Mouse (Mus musculus) limb, embryonic 11.5 days (tissue): ENCODE results near the gene Vwc2. TPM values are rescaled to one million over a fixed set of nuclear protein-coding genes. Genes with fewer than 3 reads are reported as not detected.

Source experiments
- ATAC-seq: fragments of 200-750 bp; cut with Nextera tagmentation; 2 replicates; pipeline ENCODE4 v1.8.0; 2017; ENCODE audit warnings: low read depth; ENCODE audit not compliant: insufficient number of reproducible peaks, low FRiP score, low TSS enrichment
- DNase-seq: peaks from one replicate; pipeline ENCODE4 v3.0.0-alpha.2; 2015; ENCODE audit warnings: low spot score
- H3K27ac ChIP-seq: fragments of 300-500 bp; sonication (generic); replicated peaks from 2 replicates; pipeline ENCODE4 v1.5.1; 2014; ENCODE audit warnings: low read depth, mild to moderate bottlenecking, low read length
- H3K27me3 ChIP-seq: fragments of 300-500 bp; sonication (generic); 2 replicates; pipeline ENCODE4 v1.6.1; 2014; ENCODE audit warnings: mild to moderate bottlenecking, low read length, mixed read lengths; ENCODE audit not compliant: control insufficient read depth, insufficient read depth
- H3K36me3 ChIP-seq: fragments of 300-500 bp; sonication (generic); 2 replicates; pipeline ENCODE4 v1.6.1; 2014; ENCODE audit warnings: mild to moderate bottlenecking, low read length, moderate library complexity, mixed read lengths; ENCODE audit not compliant: control insufficient read depth, insufficient read depth
- H3K4me1 ChIP-seq: fragments of 300-500 bp; sonication (generic); 2 replicates; pipeline ENCODE4 v1.6.1; 2014; ENCODE audit warnings: low read length, mixed read lengths; ENCODE audit not compliant: control insufficient read depth, insufficient read depth
- H3K4me2 ChIP-seq: fragments of 300-500 bp; sonication (generic); 2 replicates; pipeline ENCODE4 v1.6.1; 2014; ENCODE audit warnings: low read depth, mild to moderate bottlenecking, moderate library complexity; ENCODE audit not compliant: severe bottlenecking
- H3K4me3 ChIP-seq: fragments of 300-500 bp; sonication (generic); 2 replicates; pipeline ENCODE4 v1.5.1; 2014; ENCODE audit warnings: low read depth, low read length
- H3K9ac ChIP-seq: fragments of 300-500 bp; sonication (generic); 2 replicates; pipeline ENCODE4 v1.6.1; 2014; ENCODE audit warnings: mild to moderate bottlenecking, low read length
- H3K9me3 ChIP-seq: fragments of 300-500 bp; sonication (generic); 2 replicates; pipeline ENCODE4 v1.6.1; 2016; ENCODE audit warnings: low read length; ENCODE audit not compliant: control insufficient read depth
- WGBS: fragments of 180-500 bp; shearing (Covaris S2); extraction: QIAGEN DNeasy Blood & Tissue Kit; methylation state at CpG from one replicate; pipeline ENCODE4 v1.1.7; 2014; 5-methylcytosine and 5-hydroxymethylcytosine counted together
- polyA plus RNA-seq: library from polyadenylated mRNA; unstranded; fragments of >200 nt; fragmentation: Nextera tagmentation; extraction: Ambion mirVana; gene quantifications from 2 replicates; pipeline ENCODE4 v1.2.1, GENCODE M21; 2014

The Vwc2 gene
- polyA plus RNA-seq: 0.31 and 0.32 TPM in 2 replicates

DNA sequence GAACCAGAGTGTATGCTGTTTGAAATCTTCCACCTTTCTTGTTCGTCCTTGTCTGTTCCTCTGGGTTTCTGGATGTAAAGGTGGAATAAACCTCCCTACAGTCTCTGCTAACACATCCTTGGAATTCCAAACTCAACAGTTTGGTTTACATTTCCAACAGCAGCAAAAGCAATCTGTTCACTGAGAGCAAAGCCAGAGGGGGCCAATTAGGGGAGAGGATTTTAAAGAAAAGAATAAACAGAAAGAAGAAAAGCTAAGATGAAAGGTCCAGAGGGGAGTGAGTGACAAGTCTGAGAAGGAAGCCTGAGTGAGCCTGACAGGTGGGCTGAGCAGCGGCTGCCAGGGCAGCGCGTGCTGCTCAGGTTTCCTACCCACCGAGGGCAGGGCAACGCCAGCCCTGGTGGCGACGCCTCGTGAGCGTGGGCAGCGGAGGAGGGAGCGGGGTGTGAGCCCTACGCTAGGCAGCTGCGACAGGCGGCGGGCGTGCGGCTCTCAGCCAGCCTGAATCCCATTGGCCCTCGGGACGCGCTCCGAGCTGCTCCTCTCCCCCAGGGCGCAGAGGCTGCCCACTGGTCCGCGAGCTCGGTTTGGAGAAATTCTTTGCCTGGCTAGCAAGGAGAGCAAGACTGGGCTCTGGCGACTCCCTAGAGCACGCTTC, at the start of gene Vwc2:
Gene Vwc2, plus strand, starts transcription at position 648 of the 658 bp plus-strand sequence.
- peaks cover 4% of the 10 kb centered on the region; the same call in 1 of the 2 replicates for H3K4me1 ChIP-seq
- H3K36me3 ChIP-seq: no peaks in the 10 kb centered on the region
- under 1% methylated on average over 28 of the region's 28 CpGs for WGBS
- H3K4me2 ChIP-seq: peak within 1 kb of the TSS; percentile 40
- H3K27ac ChIP-seq: no peak within 1 kb of the TSS
- ATAC-seq: peak; percentile 41; the same call in 1 of the 2 replicates
- DNase-seq: peak; percentile 56
- H3K9ac ChIP-seq: no peak within 1 kb of the TSS
- H3K9me3 ChIP-seq: no peaks in the 10 kb centered on the region
- H3K27me3 ChIP-seq: peaks cover 40% of the 10 kb centered on the region
- peak within 1 kb of the TSS; percentile 26 for H3K4me3 ChIP-seq

DNA sequence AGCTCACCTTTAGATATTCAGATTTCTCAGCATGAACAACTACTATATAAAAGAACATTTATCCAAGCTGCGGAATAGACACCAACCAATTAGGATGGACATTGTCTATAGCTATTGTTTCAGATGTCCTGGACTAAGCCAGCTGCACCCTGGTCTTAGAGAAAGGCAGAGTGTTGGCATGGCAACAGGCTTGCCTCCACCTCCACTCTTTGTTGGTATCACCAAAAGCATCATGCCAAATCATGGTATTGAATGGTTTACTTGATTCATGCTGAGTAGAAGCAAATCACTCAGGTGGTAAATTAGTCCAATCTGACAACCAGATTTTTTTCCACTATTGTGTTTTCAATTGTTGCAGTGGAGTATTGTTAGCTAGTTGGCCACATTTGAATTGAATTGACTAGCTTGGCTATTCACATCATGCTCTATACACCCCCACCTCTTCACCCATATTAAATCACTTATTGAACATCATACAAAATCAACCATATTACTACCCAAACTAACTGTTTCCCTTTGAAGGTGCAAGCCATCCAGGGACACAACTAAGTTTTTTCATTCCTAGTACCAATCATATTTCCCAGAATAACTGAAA, 25.8 kb upstream of the Vwc2 start:
- H3K4me1 ChIP-seq: no peaks in the 10 kb centered on the region
- no peaks in the 10 kb centered on the region for H3K27me3 ChIP-seq
- ATAC-seq (no peak), DNase-seq (no peak)
- no peak overlapping the region for H3K4me2 ChIP-seq
- H3K36me3 ChIP-seq: no peaks in the 10 kb centered on the region
- no peak overlapping the region for H3K9ac ChIP-seq
- no peak overlapping the region for H3K4me3 ChIP-seq
- 77% methylated on average over 1 of the region's 1 CpGs for WGBS
- H3K27ac ChIP-seq: no peak overlapping the region
- H3K9me3 ChIP-seq: no peaks in the 10 kb centered on the region

DNA sequence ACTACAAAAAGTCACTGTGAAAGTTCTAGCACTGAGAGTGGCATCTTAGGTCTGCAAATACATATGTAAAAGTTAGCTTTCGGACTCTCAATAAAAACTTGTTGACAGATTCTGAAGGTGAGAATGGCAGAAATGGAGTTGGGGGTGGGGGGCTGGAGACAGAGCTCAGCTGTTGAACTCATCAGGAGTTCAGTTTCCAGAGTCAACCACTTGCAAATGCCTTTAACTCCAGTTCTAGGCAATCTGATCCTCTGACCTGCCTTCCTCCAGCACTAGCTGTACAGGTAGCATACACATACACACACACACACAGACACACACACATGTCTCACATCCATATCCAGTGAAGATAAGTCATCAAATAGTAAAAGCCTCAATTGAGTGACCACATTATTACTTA, 16.4 kb upstream of the Vwc2 start:
- Histone ChIP-seq H3K27me3 (no peaks in the 10 kb centered on the region), H3K36me3 (no peaks in the 10 kb centered on the region), H3K9me3 (no peaks in the 10 kb centered on the region), H3K4me1 (no peaks in the 10 kb centered on the region), H3K4me3 (no peak overlapping the region), H3K9ac (no peak overlapping the region), H3K27ac (no peak overlapping the region), H3K4me2 (no peak overlapping the region)
- 90% methylated on average over 1 of the region's 1 CpGs for WGBS
- DNase-seq (no peak), ATAC-seq (no peak)

DNA sequence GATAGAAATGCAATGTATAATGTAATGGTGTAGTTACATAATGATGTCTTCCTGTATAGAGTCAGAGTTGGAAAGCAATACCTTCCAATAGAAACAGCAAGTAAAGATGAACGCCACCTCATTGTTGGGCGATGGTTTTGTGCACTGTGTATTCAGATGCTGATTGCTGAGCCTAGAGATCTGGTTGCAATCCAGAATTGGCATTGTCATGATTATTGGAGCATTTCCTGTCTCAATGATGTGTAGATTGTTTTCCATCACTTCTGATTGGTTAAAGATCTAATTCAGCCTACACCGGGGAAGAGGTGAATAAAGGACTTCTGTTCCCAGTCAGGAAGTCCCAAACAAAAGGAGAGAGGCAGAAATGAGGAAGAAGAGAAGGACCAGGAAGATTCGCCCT, 15.7 kb upstream of the Vwc2 start:
- H3K4me3 ChIP-seq: no peak overlapping the region

DNA sequence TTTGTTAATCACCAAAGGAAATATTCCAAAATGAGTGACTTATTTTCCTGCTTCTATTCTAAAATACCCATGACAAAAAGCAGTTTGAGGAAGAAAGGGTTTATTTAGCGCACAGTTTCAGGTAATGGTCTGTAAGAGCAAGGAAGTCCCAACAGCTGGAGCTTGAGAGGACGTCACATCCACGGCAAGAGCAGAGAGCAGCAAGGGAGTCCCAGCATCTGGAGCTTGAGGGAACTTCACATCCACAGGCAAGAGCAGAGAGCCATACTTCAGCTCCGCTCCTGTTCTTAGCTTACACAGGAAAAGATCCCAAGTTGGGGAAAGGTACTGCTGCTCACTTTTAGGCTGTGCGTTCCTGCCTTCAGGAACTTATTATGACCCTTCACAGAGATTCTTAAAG, 15.0 kb upstream of the Vwc2 start:
- no peaks in the 10 kb centered on the region for H3K9me3 ChIP-seq
- H3K27me3 ChIP-seq: no peaks in the 10 kb centered on the region
- H3K4me3 ChIP-seq: no peak overlapping the region
- no peaks in the 10 kb centered on the region for H3K4me1 ChIP-seq
- no peak overlapping the region for H3K4me2 ChIP-seq
- WGBS: 77% methylated on average over 5 of the region's 5 CpGs
- H3K36me3 ChIP-seq: no peaks in the 10 kb centered on the region
- DNase-seq (no peak), ATAC-seq (no peak)
- H3K9ac ChIP-seq: no peak overlapping the region
- no peak overlapping the region for H3K27ac ChIP-seq

More for the DNA sequence above, 15.7 kb upstream of the Vwc2 start:
- WGBS: 80% methylated on average over 4 of the region's 4 CpGs
- no peak overlapping the region for H3K27ac ChIP-seq
- H3K4me2 ChIP-seq: no peak overlapping the region
- no peaks in the 10 kb centered on the region for H3K27me3 ChIP-seq
- no peaks in the 10 kb centered on the region for H3K36me3 ChIP-seq
- no peaks in the 10 kb centered on the region for H3K9me3 ChIP-seq
- DNase-seq (no peak), ATAC-seq (no peak)
- no peak overlapping the region for H3K9ac ChIP-seq
- no peaks in the 10 kb centered on the region for H3K4me1 ChIP-seq

DNA sequence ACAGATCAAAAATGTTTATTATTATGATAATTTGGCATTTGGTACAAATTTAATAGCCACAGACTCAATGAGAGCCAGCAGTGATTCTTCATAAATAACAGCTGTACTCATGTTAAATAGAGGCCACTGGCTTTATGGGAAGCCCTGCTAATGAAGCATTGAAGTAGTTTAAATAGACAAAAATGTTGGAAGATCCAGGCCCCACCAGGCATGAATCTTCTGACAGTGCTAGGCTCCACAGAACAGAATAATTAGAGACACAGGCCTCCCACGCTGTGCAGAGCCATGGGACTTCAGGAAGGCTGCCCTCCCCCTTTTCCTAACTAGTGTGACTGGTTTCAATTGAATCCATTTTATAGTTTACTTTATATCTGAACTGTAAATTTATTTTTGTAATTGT, 11.8 kb upstream of the Vwc2 start:
- DNase-seq (no peak), ATAC-seq (no peak)
- Histone ChIP-seq H3K9ac (no peak overlapping the region), H3K27me3 (no peaks in the 10 kb centered on the region), H3K4me1 (no peaks in the 10 kb centered on the region), H3K4me3 (no peak overlapping the region), H3K9me3 (no peaks in the 10 kb centered on the region), H3K36me3 (no peaks in the 10 kb centered on the region), H3K4me2 (no peak overlapping the region), H3K27ac (no peak overlapping the region)
- WGBS: 52% methylated on average over 1 of the region's 1 CpGs

DNA sequence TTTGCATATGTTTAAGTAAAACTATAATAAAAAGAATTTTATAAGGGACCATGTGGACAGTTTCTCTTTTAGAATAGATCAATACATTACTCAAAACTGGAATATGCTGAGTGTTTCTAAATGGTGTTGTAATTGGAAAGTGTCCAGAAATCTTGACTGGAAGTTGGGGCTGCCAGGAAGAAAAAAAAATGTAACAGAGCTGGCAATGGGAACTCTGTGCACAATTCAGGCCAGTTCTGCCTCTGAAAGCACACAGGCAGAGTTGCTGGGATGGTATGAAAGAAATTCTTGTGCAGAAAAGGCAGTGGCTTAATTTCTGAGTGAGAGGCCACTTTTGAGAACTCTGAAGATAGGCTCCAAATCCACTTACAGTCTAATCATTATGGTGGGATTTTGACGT, 11.4 kb upstream of the Vwc2 start:
- Histone ChIP-seq H3K27ac (no peak overlapping the region), H3K9me3 (no peaks in the 10 kb centered on the region), H3K4me1 (no peaks in the 10 kb centered on the region), H3K36me3 (no peaks in the 10 kb centered on the region), H3K4me3 (no peak overlapping the region), H3K27me3 (no peaks in the 10 kb centered on the region), H3K9ac (no peak overlapping the region), H3K4me2 (no peak overlapping the region)
- ATAC-seq: no peak
- DNase-seq: no peak
- 47% methylated on average over 1 of the region's 1 CpGs for WGBS

DNA sequence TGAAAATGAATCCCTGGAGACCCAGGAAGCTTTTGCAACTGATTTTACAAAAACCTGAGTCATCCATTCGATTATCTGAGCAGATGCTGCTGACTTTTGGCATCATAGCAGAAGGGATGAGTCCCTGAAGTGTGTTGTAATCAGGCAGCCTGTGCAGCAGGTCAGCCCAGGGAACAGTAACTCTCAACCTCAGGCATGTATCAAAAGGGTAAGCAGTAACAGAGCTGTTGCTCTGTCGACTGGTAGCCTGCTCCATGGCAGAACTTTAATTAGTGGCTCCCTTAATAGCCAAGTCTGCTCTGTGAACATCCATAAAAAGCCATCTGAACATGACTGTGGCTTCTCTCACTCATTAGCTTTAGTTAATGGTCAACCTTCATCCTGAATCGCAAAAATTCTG, 5.1 kb upstream of the Vwc2 start:
- Histone ChIP-seq H3K36me3 (no peaks in the 10 kb centered on the region), H3K9me3 (no peaks in the 10 kb centered on the region), H3K27ac (no peak overlapping the region), H3K9ac (no peak overlapping the region), H3K27me3 (peaks cover 11% of the 10 kb centered on the region), H3K4me2 (no peak overlapping the region), H3K4me1 (no peaks in the 10 kb centered on the region), H3K4me3 (no peak overlapping the region)
- no peak for ATAC-seq
- 46% methylated on average over 3 of the region's 3 CpGs for WGBS
- no peak for DNase-seq
